Mouse (Mus musculus) cerebellum, adult 11-12 months (tissue): ENCODE data around the gene Podn.
A peak's percentile ranks its signal among the peaks of the same experiment; 100 is the strongest.

ENCODE experiments used
- DNase-seq: peaks from one replicate; pipeline ENCODE4 v3.0.0; 2022

The Podn gene

GRCm38 (mm10) chr4:108077224-108077955 is 18.9 kb downstream of the Podn start:
- DNase-seq: no peak

GRCm38 (mm10) chr4:108074204-108074823 is 21.9 kb downstream of the Podn start:
- DNase-seq: no peak

GRCm38 (mm10) chr4:108072086-108072485 is 24.2 kb downstream of the Podn start:
- DNase-seq: peak; percentile 36

- peak; percentile 94 for DNase-seq
These were observed 24.9 kb downstream of the Podn start for GRCm38 (mm10) chr4:108071235-108071901.

- no peak for DNase-seq
These were observed 25.5 kb downstream of the Podn start for GRCm38 (mm10) chr4:108070723-108071122.

- no peak for DNase-seq
These were observed 26.0 kb downstream of the Podn start for GRCm38 (mm10) chr4:108070286-108070685.

- no peak for DNase-seq
These were observed 28.2 kb downstream of the Podn start for GRCm38 (mm10) chr4:108068081-108068480.

GRCm38 (mm10) chr4:108067261-108067660 is 29.0 kb downstream of the Podn start:
- DNase-seq: no peak

GRCm38 (mm10) chr4:108066569-108066968 is 29.7 kb downstream of the Podn start:
- no peak for DNase-seq

GRCm38 (mm10) chr4:108065176-108065844 is 30.9 kb downstream of the Podn start:
- no peak for DNase-seq

GRCm38 (mm10) chr4:108063616-108064015 is 32.6 kb downstream of the Podn start:
- DNase-seq: no peak

GRCm38 (mm10) chr4:108062524-108062923 is 33.7 kb downstream of the Podn start:
- no peak for DNase-seq

GRCm38 (mm10) chr4:108060774-108061173 is 35.5 kb downstream of the Podn start:
- no peak for DNase-seq

- DNase-seq: no peak
These were observed 36.5 kb downstream of the Podn start for GRCm38 (mm10) chr4:108059601-108060379.

GRCm38 (mm10) chr4:108058166-108058565 is 38.1 kb downstream of the Podn start:
- no peak for DNase-seq

GRCm38 (mm10) chr4:108057247-108057646 is 39.0 kb downstream of the Podn start:
- no peak for DNase-seq

- no peak for DNase-seq
These were observed 40.4 kb downstream of the Podn start for GRCm38 (mm10) chr4:108055873-108056272.

- DNase-seq: no peak
These were observed 43.6 kb downstream of the Podn start for GRCm38 (mm10) chr4:108052673-108053072.

GRCm38 (mm10) chr4:108051687-108052274 is 44.5 kb downstream of the Podn start:
- peak; percentile 78 for DNase-seq

GRCm38 (mm10) chr4:108046136-108046535 is 50.1 kb downstream of the Podn start:
- DNase-seq: no peak

GRCm38 (mm10) chr4:108045136-108046107 is 50.8 kb downstream of the Podn start:
- no peak for DNase-seq
